Mouse (Mus musculus): ENCODE results near the gene St3gal5.
A peak's percentile ranks its signal among the peaks of the same experiment; 100 is the strongest.
"Not testable (repeated sequence)": the region's sequence is repeated elsewhere in the genome, so short reads cannot be mapped to it uniquely, and the experiment has no call there.

Gene St3gal5

GRCm38 (mm10) chr6:72097181-72097995 lies at the start of gene St3gal5:
St3gal5 (plus strand) TSS chr6:72097592.
- ATAC-seq (ENCODE audit: low TSS enrichment): peak; percentile 71

GRCm38 (mm10) chr6:72048643-72049042 lies 48.7 kb upstream of the St3gal5 start:
- ATAC-seq (ENCODE audit: low TSS enrichment): peak; percentile 74

DNA sequence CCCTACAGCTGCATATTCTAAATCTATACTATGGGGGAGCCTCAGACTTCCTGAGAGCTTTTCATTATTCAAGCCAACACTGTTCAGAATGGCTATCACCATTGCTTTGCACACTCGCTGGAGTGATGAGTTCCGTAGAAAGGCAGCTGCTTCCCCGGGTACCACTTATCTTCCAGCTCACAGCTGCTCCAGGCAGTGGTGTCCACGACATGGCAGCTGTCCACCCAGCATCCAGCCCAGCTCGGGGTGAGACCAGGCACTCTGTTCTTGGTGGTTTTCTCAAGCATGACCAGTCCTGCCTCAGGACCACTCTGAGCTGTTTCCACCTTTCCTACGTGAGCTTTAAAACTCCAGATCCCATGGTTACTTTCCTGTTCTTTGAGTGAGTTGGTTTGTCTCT lies 47.5 kb upstream of the St3gal5 start:
- peak; percentile 60 for ATAC-seq (ENCODE audit: low TSS enrichment)

DNA sequence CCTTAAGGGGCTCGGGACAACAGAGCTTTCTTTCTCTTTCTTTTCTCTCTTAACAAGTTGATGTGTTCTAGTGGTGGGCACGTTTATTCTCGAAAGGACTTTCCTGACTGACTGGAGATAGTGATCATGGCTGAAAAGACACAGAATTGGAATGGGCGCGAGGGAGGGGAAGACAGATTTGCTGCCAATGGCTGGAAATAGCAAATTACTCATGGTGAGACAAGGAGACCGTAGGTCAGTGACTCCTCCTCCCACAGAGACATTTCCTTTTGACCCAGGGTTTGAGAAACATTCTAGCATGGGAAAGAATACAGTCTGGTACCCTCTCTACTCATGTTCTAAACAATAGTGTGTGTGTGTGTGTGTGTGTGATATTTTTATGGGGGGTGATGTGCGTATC lies 46.6 kb upstream of the St3gal5 start:
- ATAC-seq (ENCODE audit: low TSS enrichment): no peak

- no peak for ATAC-seq (ENCODE audit: low TSS enrichment)
Measured at GRCm38 (mm10) chr6:72051247-72051646, 46.1 kb upstream of the St3gal5 start.

- no peak for ATAC-seq (ENCODE audit: low TSS enrichment)
Measured at GRCm38 (mm10) chr6:72051757-72052156, 45.6 kb upstream of the St3gal5 start.

DNA sequence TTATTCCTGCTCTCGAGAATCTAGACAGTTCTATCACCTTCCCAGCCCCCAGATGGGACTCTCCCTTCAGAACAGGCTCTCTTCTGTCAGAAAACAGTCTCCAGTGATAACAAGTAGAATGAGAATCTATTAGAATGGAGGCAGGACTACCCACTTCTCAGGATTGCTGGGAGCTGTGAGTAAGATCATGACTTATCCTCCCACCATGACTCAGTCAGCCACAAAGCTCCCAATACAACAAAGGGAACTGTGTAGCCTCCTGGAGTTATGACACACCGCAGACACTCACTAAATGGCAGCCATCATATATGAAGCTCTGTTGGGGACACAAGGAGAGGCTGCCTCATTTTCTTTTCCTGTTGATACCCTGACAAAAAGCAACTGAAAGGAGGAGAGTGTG lies 40.8 kb upstream of the St3gal5 start:
- no peak for ATAC-seq (ENCODE audit: low TSS enrichment)

DNA sequence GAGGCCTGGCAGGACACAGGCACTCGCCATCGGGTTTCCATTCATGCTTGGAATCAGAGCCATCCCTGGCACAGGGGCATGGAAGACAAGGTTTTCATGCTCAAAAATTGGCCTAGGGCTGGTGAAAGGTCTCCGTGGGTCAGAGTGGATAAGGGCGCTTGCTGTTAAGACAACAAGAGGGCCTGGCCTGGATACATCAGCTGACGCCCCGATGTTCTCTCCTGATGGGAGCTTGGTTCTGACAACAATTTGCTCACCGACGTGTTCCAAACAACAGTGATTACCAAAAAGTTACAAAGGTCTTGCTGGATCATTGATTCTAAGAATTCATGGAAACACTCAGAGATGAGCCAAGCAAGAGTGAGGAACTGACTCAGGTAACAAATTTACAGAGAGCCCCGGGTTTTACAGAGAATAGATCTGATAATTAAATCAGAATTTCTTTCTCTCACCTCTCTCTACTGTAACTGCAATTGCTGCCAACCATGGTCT lies 38.9 kb upstream of the St3gal5 start:
- no peak for ATAC-seq (ENCODE audit: low TSS enrichment)

GRCm38 (mm10) chr6:72060677-72061076 lies 36.7 kb upstream of the St3gal5 start:
- ATAC-seq (ENCODE audit: low TSS enrichment): not testable (repeated sequence)

DNA sequence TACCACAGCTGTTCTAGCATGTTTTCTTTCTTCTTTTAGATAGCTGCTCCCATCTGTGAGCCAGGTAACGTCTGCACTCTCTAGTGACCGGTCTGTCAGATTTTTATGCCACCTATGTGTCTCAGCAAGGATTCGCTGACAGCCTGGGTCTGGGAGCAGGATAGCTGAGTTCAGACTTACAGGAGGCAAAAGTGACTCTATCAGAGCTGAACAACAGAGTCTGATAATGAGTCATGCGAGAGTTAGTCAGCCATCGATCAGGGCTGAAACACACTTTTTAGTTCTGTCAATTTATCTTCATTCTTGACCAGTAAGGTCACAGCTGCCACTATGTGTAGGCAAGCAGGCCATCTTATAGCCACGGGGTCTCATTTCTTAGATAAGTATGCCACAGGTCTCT lies 33.7 kb upstream of the St3gal5 start:
- ATAC-seq (ENCODE audit: low TSS enrichment): no peak

- no peak for ATAC-seq (ENCODE audit: low TSS enrichment)
Measured at GRCm38 (mm10) chr6:72065988-72066387, 31.4 kb upstream of the St3gal5 start.

DNA sequence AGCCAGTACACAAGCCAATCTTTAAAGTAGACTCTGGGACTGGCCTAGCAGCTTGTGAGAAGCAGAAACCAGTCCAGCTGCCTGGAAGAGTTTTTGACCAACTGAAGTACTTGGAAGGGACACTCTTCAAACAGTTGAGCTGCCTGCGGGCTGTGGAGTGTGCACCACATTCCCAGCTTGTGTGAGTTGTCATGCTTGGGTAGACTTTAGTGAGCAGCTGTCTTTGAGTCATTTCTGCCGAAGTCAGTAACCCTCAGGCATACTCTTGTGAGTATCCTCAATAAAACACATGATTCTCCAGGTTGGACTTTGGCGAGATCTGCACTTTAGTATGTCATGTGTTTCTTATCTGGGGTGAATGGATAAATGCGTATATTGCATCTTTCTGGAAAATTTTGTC lies 29.0 kb upstream of the St3gal5 start:
- no peak for ATAC-seq (ENCODE audit: low TSS enrichment)

DNA sequence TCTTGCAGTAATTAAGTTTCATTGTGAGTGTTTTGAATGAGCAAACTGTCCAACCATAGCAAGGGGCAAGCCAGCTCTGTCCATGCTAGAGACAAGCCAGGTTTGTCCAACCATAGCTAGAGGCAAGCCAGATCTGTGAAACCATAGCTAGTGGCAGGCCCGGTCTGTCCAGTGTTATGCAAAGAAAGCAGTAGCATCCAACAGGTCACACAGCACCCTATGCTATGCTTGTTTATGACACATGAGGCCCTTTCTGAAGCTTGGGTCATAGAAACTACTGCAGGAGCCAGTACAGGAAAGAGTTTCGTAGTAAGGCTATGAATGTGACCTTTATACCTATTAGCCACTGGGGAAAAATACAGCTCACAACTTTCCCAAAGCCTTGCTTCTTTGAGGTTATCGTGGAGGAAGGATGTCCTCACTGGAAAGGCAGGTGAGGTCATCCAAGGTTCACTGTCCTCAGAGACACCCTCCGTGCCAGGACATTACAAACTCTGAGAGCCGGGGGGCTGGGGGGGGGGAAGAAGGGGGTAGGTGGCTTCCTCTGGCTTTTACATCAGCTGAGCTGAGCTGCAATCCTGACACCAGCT lies 26.0 kb upstream of the St3gal5 start:
- ATAC-seq (ENCODE audit: low TSS enrichment): no peak

- ATAC-seq (ENCODE audit: low TSS enrichment): no peak
Measured at GRCm38 (mm10) chr6:72073781-72074180, 23.6 kb upstream of the St3gal5 start.

DNA sequence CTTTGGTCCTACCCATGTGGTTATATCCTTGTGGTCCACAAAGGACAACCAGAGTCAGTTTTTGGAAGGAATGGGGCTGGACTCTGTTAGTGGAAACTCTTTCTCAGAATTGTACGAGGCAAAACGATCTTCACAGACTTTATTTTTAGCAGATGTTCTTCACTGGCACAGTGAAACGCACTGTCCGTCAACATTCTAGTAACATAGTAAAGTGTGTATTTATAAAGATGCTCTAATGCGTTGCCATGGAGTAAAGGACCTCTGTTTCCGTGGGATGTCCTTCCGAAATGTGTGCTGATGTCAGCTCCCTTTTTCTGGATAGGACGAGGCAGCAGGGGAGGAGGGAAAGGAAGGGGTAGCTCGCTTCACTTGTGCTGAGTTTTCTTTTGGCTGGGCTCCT lies 20.9 kb upstream of the St3gal5 start:
- peak; percentile 77 for ATAC-seq (ENCODE audit: low TSS enrichment)

- no peak for ATAC-seq (ENCODE audit: low TSS enrichment)
Measured at GRCm38 (mm10) chr6:72078178-72078577, 19.2 kb upstream of the St3gal5 start.

DNA sequence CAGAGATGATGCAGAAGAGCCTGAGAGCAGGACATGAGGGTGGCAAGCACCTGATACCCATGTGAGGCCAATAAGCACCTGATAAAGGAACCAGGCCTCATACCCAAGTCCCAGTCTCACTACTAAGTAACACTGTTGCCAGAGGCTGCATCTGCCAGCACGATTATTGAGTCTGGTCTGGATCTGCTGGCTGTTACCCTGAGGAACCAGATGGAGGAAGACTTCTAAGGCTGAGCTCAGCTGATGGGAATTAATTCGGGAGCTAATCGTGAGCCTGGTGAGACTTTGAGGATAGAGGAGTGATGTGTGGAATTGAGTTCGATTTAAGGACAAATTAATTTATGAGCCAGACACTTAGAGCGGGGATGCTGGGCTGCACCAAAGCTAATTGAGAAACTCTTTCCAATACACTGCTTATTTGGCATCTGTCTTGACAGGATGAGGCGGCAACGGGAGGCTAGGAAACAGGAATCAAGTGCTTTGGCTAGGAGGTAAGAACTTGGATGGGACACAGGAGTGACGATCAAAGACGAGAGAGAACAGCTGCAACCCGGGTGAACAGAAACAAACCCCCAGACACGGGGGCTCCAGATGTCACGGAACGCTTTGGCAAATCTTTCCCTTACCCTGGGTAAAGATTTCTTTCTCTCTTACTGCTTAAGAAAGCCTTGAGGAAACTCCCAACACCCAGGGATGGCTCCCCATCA lies 15.9 kb upstream of the St3gal5 start:
- ATAC-seq (ENCODE audit: low TSS enrichment): peak; percentile 44; the same call in 1 of the 2 replicates

DNA sequence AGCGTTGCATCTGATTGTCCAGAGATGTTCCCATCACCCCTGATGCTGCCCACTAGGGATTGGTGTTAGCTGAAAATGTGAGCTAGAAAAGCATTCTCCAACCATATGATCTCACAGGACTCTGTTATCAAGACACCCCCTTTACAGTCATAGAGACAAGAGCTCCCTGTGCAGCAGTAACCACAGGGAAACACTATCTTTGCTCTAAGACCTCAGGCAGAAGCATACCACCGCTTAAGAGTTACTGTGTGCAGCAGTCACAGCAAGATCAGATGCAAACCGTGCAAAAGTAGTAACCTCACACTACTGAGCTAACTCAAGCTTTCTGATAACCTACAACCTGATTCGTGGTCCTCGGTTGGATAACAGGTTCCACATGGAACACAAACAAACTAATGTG lies 10.0 kb upstream of the St3gal5 start:
- ATAC-seq (ENCODE audit: low TSS enrichment): no peak

- no peak for ATAC-seq (ENCODE audit: low TSS enrichment)
Measured at GRCm38 (mm10) chr6:72089865-72090264, 7.5 kb upstream of the St3gal5 start.

- no peak for ATAC-seq (ENCODE audit: low TSS enrichment)
Measured at GRCm38 (mm10) chr6:72091007-72091406, 6.4 kb upstream of the St3gal5 start.

DNA sequence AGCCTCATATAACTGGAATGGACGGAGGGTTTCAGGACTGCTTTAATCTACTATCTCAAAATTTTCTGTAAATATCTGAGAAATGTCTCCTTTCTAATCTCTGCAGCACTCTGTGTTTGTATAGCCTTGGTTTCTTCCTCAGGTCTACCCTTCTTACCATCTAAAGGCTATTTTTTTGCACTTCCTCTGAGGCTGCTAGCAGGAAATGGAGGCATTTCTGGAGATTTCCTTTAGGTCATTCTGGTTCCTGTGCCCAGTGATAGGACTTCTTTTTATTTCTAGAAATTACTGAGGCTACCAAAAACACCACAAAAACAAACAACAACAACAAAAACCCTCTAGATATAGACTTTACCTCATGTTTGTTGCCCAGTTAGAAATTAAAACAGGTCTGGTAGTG lies 4.3 kb upstream of the St3gal5 start:
- no peak for ATAC-seq (ENCODE audit: low TSS enrichment)

- ATAC-seq (ENCODE audit: low TSS enrichment): no peak
Measured at GRCm38 (mm10) chr6:72096217-72096616, 1.2 kb upstream of the St3gal5 start.

DNA sequence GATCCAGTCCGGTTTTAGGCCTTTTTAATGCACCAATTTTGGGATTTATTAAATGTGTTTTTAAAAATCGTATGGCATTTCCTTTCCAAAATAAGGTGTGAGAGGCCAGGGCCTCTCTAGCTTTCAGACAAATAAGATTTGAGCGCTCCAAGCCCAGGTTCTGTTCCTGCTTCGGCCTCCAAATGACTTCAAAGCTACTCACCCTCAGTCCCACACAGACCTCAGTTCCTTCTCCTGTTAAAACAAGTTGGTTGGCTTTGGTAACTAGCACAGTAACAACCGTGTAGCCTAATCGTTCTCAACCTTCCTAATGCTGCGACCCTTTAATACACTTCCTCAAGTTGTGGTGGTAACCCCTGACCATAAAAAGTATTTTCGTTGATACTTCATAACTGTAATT lies 723 bp upstream of the St3gal5 start:
- no peak for ATAC-seq (ENCODE audit: low TSS enrichment)

All from frontal cortex, adult (tissue).